Mouse (Mus musculus): ENCODE data around the gene Cops8. TPM values are rescaled to one million over a fixed set of nuclear protein-coding genes. Genes with fewer than 3 reads are reported as not detected.

Cops8 gene
- total RNA-seq (2014; rRNA removed) (108 and 113 TPM in 2 replicates), polyA plus RNA-seq (2015; fragmentation: Nextera tagmentation; extraction: Ambion mirVana) (188 and 192 TPM in 2 replicates)

DNA sequence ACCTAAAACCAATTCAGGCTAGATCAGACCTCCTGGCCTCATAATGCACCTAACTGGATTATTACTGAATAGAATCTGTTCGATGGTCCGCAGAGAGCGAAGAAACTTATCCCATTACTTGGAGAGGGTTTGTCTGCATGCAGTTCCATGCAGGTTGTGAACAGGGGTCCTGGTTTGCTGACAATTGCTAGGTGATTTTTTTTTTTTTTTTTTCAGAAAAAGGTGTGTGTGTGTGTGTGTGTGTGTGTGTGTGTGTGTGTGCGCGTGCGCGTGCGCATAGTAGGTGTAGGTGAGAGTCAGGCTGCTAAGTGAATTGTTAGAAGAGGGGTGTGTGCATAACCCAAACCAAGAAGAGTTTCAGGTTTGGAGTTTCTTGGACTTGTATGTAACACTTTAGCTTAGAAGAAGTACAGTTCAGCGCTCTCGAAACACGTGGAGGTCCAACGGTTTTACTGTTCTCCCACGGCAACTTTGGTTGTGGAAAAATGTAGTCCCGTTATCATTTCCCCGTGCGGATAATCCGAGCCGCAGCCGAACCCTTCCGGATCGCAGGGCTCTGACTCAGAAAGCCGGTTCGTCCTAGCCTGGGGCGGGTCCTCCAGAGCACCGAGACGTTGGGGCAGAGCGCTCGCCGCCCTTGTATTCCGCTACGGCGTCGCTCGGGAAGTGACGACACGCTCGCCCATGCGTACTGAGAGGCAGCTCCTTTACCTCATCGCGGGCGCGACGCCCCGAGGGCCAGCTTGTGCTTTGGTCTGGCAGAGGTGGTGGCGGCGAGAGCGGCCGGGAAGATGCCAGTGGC, at the start of gene Cops8:
Gene Cops8, plus strand, starts transcription at position 223 of the 802 bp plus-strand sequence.
- peaks cover 22% of the 10 kb centered on the region for H3K36me3 ChIP-seq (ENCODE audit: insufficient read depth)
- H3K4me3 ChIP-seq (ENCODE audit: low read depth, low read length), result peak within 1 kb of the TSS; percentile 80
- H3K27me3 ChIP-seq (ENCODE audit: insufficient read depth, low read length), result no peaks in the 10 kb centered on the region
- H3K27ac ChIP-seq (ENCODE audit: low read depth, low read length), result peak within 1 kb of the TSS; percentile 67
- TF ChIP-seq CTCF (IDR thresholded peaks at IDR 0.05; ENCODE audit: low read depth), result no peak
- DNase-seq, result peak; percentile 98
- H3K4me1 ChIP-seq (ENCODE audit: insufficient read depth), result peaks cover 4% of the 10 kb centered on the region
- peak; percentile 100 for ATAC-seq
- WGBS, result 4% methylated on average over 48 of the region's 48 CpGs
- peak within 1 kb of the TSS; percentile 58 for H3K4me2 ChIP-seq (ENCODE audit: low read depth)
- no peaks in the 10 kb centered on the region for H3K9me3 ChIP-seq (ENCODE audit: low read length)
- peak within 1 kb of the TSS; percentile 82 for H3K9ac ChIP-seq

DNA sequence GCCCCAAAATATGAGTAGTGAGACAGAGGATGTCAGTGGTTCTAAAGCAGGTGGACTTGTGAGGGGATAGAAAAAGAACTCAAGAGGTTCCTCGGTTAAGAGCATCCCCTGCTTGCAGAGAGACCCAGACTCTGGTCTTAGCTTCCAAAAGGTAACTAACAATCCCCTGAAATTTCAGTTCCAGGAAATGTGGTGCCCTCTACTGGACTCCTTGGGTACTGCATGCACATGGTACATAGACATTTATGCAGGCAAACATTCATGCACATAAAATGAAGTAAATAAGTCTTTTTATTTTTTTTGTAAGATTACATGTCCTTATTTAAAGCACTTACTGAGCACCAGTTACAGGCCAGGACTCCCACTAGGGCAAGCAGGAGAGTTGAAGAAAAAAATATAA, 45.6 kb upstream of the Cops8 start:
- Histone ChIP-seq H3K27me3 (ENCODE audit: insufficient read depth, low read length) (no peaks in the 10 kb centered on the region), H3K9me3 (ENCODE audit: low read length) (no peaks in the 10 kb centered on the region), H3K36me3 (ENCODE audit: insufficient read depth) (no peaks in the 10 kb centered on the region), H3K4me2 (ENCODE audit: low read depth) (no peak overlapping the region), H3K9ac (no peak overlapping the region), H3K4me1 (ENCODE audit: insufficient read depth) (no peaks in the 10 kb centered on the region; the same call in 1 of the 2 replicates), H3K27ac (ENCODE audit: low read depth, low read length) (no peak overlapping the region), H3K4me3 (ENCODE audit: low read depth, low read length) (no peak overlapping the region)
- 92% methylated on average over 1 of the region's 1 CpGs for WGBS
- ATAC-seq (no peak), DNase-seq (no peak)
- TF ChIP-seq CTCF (IDR thresholded peaks at IDR 0.05; ENCODE audit: low read depth), result peak; percentile 67

DNA sequence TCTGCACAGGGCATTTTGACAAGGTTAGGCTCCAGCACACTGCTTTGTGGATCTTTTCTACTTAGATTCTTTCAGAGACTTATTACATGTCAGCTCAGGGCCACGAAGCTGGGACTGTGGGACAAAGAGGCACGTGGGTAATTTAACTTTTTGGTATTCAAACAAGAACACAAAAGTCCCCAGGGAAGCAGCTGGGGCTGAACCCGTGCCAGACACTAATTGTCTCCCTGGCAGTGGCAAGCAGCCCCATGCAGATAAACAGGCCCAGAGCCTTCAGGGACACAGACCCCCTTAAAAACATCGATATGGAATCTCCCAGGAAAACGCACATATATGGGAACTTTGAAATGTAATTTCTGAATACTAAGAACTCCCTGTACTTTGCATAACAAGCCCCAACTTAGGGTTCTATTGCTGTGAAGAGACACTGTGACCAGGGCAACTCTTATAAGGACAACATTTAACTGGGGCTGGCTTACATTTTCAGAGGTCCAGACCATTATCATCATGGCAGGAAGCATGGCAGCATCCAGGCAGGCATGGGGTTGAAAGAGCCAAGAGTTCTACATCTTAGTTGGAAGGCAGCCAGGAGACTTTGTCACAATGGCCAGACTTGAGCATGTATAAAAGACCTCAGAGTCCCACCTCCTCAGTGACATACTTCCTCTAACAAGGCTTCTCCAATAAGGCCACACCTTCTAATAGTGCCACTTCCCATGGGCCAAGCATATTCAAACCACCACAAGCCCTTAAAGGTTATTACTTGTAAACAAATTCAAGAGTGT, 41.6 kb upstream of the Cops8 start:
- H3K4me2 ChIP-seq (ENCODE audit: low read depth), result no peak overlapping the region
- TF ChIP-seq CTCF (IDR thresholded peaks at IDR 0.05; ENCODE audit: low read depth), result no peak
- H3K9me3 ChIP-seq (ENCODE audit: low read length), result no peaks in the 10 kb centered on the region
- peak; percentile 66 for ATAC-seq
- H3K27ac ChIP-seq (ENCODE audit: low read depth, low read length), result no peak overlapping the region
- H3K4me1 ChIP-seq (ENCODE audit: insufficient read depth), result no peaks in the 10 kb centered on the region; the same call in 1 of the 2 replicates
- no peak overlapping the region for H3K9ac ChIP-seq
- peak; percentile 63 for DNase-seq
- no peaks in the 10 kb centered on the region for H3K36me3 ChIP-seq (ENCODE audit: insufficient read depth)
- 14% methylated on average over 5 of the region's 5 CpGs for WGBS
- H3K4me3 ChIP-seq (ENCODE audit: low read depth, low read length), result no peak overlapping the region
- H3K27me3 ChIP-seq (ENCODE audit: insufficient read depth, low read length), result no peaks in the 10 kb centered on the region

DNA sequence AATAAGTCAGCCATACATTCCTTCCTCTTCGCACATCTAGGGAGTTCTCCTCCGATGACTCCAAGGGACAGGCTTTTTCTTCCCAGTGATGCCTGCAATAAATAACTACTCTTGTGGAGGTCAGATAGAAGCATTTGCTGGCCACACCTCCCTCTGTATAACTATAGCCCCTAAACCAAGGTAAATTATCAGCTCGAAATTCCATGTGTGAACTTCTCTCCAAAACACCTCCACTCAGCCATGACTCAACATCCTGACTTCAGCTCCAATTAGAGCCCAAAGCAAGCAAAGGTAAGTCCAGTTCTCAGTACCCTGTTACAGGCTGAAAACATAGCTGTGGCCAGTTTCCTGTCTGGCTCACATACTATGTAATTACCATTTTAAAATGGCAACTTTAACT, 38.8 kb upstream of the Cops8 start:
- Histone ChIP-seq H3K9ac (no peak overlapping the region), H3K9me3 (ENCODE audit: low read length) (no peaks in the 10 kb centered on the region), H3K4me1 (ENCODE audit: insufficient read depth) (peaks cover 7% of the 10 kb centered on the region; the same call in 1 of the 2 replicates), H3K27me3 (ENCODE audit: insufficient read depth, low read length) (no peaks in the 10 kb centered on the region), H3K36me3 (ENCODE audit: insufficient read depth) (no peaks in the 10 kb centered on the region), H3K4me3 (ENCODE audit: low read depth, low read length) (no peak overlapping the region), H3K27ac (ENCODE audit: low read depth, low read length) (no peak overlapping the region), H3K4me2 (ENCODE audit: low read depth) (no peak overlapping the region)
- 93% methylated on average over 3 of the region's 3 CpGs for WGBS
- ATAC-seq (no peak), DNase-seq (no peak)
- no peak for TF ChIP-seq CTCF (IDR thresholded peaks at IDR 0.05; ENCODE audit: low read depth)

DNA sequence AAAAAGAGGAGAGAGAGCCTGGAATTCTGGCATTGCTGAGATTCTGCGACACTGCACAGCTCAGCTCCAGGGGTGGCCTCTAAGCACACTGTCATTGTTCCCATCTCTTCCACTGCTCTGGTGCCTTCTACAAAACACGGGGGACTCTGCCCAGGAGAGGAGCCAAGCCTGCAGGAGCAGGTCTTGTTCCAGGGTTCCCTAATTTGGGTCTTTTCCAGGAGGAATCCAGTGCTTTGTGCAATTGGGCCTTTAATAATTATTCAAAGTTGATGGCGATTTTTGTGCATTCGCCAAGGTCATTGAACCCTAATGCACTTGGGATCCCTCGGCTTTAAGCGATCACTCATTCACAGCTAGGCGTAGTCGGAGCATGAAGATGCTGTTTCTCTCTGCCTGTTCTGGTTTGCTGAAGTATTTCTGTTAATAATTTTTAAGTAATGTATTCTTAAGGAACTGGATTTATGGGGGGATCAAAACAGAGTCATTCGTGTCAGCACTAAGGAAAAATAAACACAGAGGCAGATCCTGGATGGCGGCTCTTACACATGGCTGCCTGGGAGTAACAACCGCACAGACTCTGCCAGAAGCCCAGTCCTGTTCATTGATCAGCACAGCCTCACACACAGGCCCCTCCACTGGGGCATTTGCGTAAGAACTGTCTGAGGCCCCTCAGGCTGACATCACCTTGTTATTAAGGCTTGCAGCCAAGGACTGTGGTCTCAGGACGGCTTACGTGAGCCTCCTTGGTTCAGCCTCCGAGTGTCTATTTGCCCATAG, 35.9 kb upstream of the Cops8 start:
- Histone ChIP-seq H3K4me3 (ENCODE audit: low read depth, low read length) (no peak overlapping the region), H3K36me3 (ENCODE audit: insufficient read depth) (no peaks in the 10 kb centered on the region), H3K9ac (0 out of 2 replicates have a peak overlapping the region, but pooled peaks have one; percentile 3), H3K27ac (ENCODE audit: low read depth, low read length) (no peak overlapping the region), H3K4me2 (ENCODE audit: low read depth) (no peak overlapping the region), H3K9me3 (ENCODE audit: low read length) (no peaks in the 10 kb centered on the region), H3K4me1 (ENCODE audit: insufficient read depth) (peaks cover 7% of the 10 kb centered on the region; the same call in 1 of the 2 replicates), H3K27me3 (ENCODE audit: insufficient read depth, low read length) (no peaks in the 10 kb centered on the region)
- TF ChIP-seq CTCF (IDR thresholded peaks at IDR 0.05; ENCODE audit: low read depth), result no peak
- no peak for ATAC-seq
- 30% methylated on average over 15 of the region's 15 CpGs for WGBS
- no peak for DNase-seq

DNA sequence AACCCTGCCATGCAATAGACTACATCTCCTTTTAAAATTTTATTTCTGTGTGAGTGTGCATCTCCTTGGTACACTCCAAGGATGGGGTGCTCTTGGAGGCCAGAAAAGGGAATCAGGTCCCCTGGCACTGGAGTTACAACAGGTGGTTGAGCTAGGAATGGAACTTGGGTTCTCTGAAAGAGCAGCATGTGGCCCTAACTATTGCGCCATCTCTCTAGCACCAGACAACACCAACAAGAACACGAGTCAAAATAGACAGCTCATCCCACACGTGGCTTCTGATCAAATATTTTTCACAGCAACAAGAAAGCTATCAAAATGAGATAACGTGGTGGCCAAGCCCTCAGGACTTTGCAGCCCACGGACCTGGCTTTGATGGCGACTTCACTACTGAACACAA, 28.9 kb upstream of the Cops8 start:
- Histone ChIP-seq H3K4me3 (ENCODE audit: low read depth, low read length) (no peak overlapping the region), H3K27ac (ENCODE audit: low read depth, low read length) (no peak overlapping the region), H3K4me2 (ENCODE audit: low read depth) (no peak overlapping the region), H3K9ac (no peak overlapping the region), H3K27me3 (ENCODE audit: insufficient read depth, low read length) (no peaks in the 10 kb centered on the region), H3K4me1 (ENCODE audit: insufficient read depth) (no peaks in the 10 kb centered on the region), H3K9me3 (ENCODE audit: low read length) (no peaks in the 10 kb centered on the region), H3K36me3 (ENCODE audit: insufficient read depth) (no peaks in the 10 kb centered on the region)
- ATAC-seq (no peak), DNase-seq (no peak)
- 87% methylated on average over 6 of the region's 6 CpGs for WGBS
- no peak for TF ChIP-seq CTCF (IDR thresholded peaks at IDR 0.05; ENCODE audit: low read depth)

Measured in forebrain, postnatal 0 days (tissue).